Mouse (Mus musculus) intestine, embryonic 14.5 days (tissue): ENCODE results near the gene Cped1. TPM values are rescaled to one million over a fixed set of nuclear protein-coding genes. Genes with fewer than 3 reads are reported as not detected.
A peak's percentile ranks its signal among the peaks of the same experiment; 100 is the strongest.
"Not testable (repeated sequence)": the region's sequence is repeated elsewhere in the genome, so short reads cannot be mapped to it uniquely, and the experiment has no call there.

Experiments used
- ATAC-seq: fragments of 200-750 bp; cut with Nextera tagmentation; replicated peaks from 2 replicates; pipeline ENCODE4 v1.8.0; 2017; ENCODE audit warnings: low read depth, moderate number of reproducible peaks, moderate TSS enrichment, moderate library complexity; ENCODE audit not compliant: low FRiP score, low TSS enrichment
- DNase-seq: peaks from one replicate; pipeline ENCODE4 v3.0.0-alpha.2; 2018; ENCODE audit warnings: low spot score
- H3K27ac ChIP-seq: fragments of 300-500 bp; sonication (generic); 2 replicates; pipeline ENCODE4 v1.5.1; 2014; ENCODE audit warnings: low read depth, mild to moderate bottlenecking, control low read depth
- H3K27me3 ChIP-seq: fragments of 300-500 bp; sonication (generic); replicated peaks from 2 replicates; pipeline ENCODE4 v1.6.1; 2014; ENCODE audit warnings: low read length, control low read depth; ENCODE audit not compliant: control insufficient read depth, insufficient read depth
- H3K36me3 ChIP-seq: fragments of 300-500 bp; sonication (generic); 2 replicates; pipeline ENCODE4 v1.6.1; 2014; ENCODE audit warnings: low read length, control low read depth; ENCODE audit not compliant: control insufficient read depth, insufficient read depth
- H3K4me1 ChIP-seq: fragments of 300-500 bp; sonication (generic); replicated peaks from 2 replicates; pipeline ENCODE4 v1.6.1; 2014; ENCODE audit warnings: low read length, control low read depth, mixed read lengths; ENCODE audit not compliant: control insufficient read depth, insufficient read depth
- H3K4me2 ChIP-seq: fragments of 300-500 bp; sonication (generic); 2 replicates; pipeline ENCODE4 v1.6.1; 2014; ENCODE audit warnings: low read length
- H3K4me3 ChIP-seq: fragments of 300-500 bp; sonication (generic); 2 replicates; pipeline ENCODE4 v1.5.1; 2014; ENCODE audit warnings: low read depth, low read length, control low read depth, mixed read lengths
- H3K9ac ChIP-seq: fragments of 300-500 bp; sonication (generic); 2 replicates; pipeline ENCODE4 v1.6.1; 2014; ENCODE audit warnings: mild to moderate bottlenecking, low read length
- H3K9me3 ChIP-seq: fragments of 300-500 bp; sonication (generic); 2 replicates; pipeline ENCODE4 v1.6.1; 2016; ENCODE audit warnings: low read length, control low read depth; ENCODE audit not compliant: control insufficient read depth
- WGBS: fragments of 180-500 bp; shearing (Covaris S2); extraction: QIAGEN DNeasy Blood & Tissue Kit; methylation state at CpG from one replicate; pipeline ENCODE4 v1.1.7; 2014; 5-methylcytosine and 5-hydroxymethylcytosine counted together
- polyA plus RNA-seq: library from polyadenylated mRNA; unstranded; fragments of >200 nt; fragmentation: Nextera tagmentation; extraction: Ambion mirVana; gene quantifications from 2 replicates; pipeline ENCODE4 v1.2.1, GENCODE M21; 2014

Gene Cped1
- polyA plus RNA-seq, 1 experiment from 2014 or later = 35.5 TPM

- WGBS = 85% methylated on average over 6 of the region's 6 CpGs
- ATAC-seq = no peak
Measured at GRCm38 (mm10) chr6:22233517-22233916, 247.8 kb downstream of the Cped1 start.

GRCm38 (mm10) chr6:22235133-22235532 is 249.4 kb downstream of the Cped1 start:
- no peaks in the 10 kb centered on the region for H3K9me3 ChIP-seq
- no peak overlapping the region for H3K4me2 ChIP-seq
- 37% methylated on average over 6 of the region's 6 CpGs for WGBS
- no peaks in the 10 kb centered on the region for H3K36me3 ChIP-seq
- no peaks in the 10 kb centered on the region for H3K4me1 ChIP-seq
- ATAC-seq (no peak), DNase-seq (no peak)
- no peak overlapping the region for H3K4me3 ChIP-seq
- H3K27me3 ChIP-seq = no peaks in the 10 kb centered on the region
- no peak overlapping the region for H3K9ac ChIP-seq
- no peak overlapping the region for H3K27ac ChIP-seq

More at GRCm38 (mm10) chr6:22233517-22233916, 247.8 kb downstream of the Cped1 start:
- Histone ChIP-seq H3K4me2 (no peak overlapping the region), H3K4me1 (no peaks in the 10 kb centered on the region), H3K9ac (no peak overlapping the region), H3K36me3 (no peaks in the 10 kb centered on the region), H3K9me3 (no peaks in the 10 kb centered on the region), H3K4me3 (no peak overlapping the region), H3K27ac (no peak overlapping the region), H3K27me3 (no peaks in the 10 kb centered on the region)
- DNase-seq = no peak

DNA sequence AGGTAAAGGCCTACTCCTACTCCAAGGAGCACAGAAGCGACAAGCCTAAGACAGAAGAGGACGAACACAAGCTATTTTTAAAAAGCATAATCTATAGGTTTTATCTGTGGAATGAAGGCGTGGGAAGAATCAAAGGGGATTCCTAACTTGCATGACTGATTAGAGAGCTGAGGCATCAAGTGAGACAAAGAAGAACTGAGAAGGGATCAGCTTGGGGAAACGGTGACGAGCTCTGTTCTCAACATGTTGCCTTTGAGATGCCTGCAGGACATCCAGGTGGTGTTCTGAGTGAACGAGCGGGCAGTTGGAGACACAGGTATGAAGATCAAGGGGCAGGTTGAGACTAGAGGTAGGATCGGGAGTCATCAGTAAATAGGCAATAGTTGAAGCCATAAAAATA is 257.6 kb downstream of the Cped1 start:
- no peak for DNase-seq

DNA sequence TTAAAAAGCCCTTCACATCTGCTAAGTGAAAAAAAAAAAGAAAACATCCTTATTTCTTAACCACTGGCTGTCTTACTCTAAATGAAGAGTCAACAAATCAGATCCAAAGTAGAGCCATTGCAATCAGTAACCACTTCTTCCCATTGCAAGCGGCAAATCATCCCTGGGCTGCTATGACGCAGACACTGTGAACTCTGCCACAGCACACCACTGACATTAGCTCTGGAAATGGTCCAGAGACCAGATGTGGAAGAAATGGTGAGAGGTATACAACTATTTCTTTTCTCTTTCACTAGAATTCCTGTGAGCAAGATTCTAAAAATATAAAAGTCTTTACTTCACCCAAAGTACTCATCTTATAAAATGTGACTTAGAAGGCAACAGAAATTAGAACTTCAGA is 261.0 kb downstream of the Cped1 start:
- no peak for DNase-seq
- no peaks in the 10 kb centered on the region for H3K4me1 ChIP-seq
- no peaks in the 10 kb centered on the region for H3K27me3 ChIP-seq
- 79% methylated on average over 2 of the region's 2 CpGs for WGBS
- no peak for ATAC-seq
- H3K36me3 ChIP-seq = 0 out of 2 replicates have a peak, but pooled peaks cover 4% of the 10 kb centered on the region
- H3K27ac ChIP-seq = no peak overlapping the region
- no peak overlapping the region for H3K9ac ChIP-seq
- H3K4me3 ChIP-seq = no peak overlapping the region
- H3K9me3 ChIP-seq = no peaks in the 10 kb centered on the region
- H3K4me2 ChIP-seq = no peak overlapping the region

More for the DNA sequence above, 257.6 kb downstream of the Cped1 start:
- no peaks in the 10 kb centered on the region for H3K27me3 ChIP-seq
- H3K4me2 ChIP-seq = no peak overlapping the region
- no peak overlapping the region for H3K27ac ChIP-seq
- H3K4me3 ChIP-seq = no peak overlapping the region
- WGBS = 84% methylated on average over 8 of the region's 8 CpGs
- no peaks in the 10 kb centered on the region for H3K9me3 ChIP-seq
- ATAC-seq = no peak
- H3K4me1 ChIP-seq = no peaks in the 10 kb centered on the region
- no peak overlapping the region for H3K9ac ChIP-seq
- H3K36me3 ChIP-seq = 0 out of 2 replicates have a peak, but pooled peaks cover 7% of the 10 kb centered on the region

DNA sequence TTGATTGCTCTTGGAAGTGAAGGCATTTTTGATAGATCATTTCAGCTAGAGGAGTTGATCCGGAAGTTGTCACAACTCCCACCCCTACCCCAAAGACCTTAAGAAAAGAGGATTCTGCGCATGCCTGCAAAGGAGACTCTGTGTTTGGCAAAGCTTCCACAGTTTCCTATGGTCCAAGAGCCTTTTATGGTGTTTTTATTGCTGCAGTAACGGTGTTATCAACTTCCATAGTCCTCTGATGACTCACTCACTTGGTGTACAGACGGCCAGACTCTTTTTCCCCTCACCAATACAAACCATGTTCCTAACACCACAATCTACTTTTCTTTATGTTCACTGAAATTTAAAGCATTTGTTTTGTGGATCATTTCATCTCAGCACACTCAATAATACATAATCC is 273.1 kb downstream of the Cped1 start:
- peaks cover 8% of the 10 kb centered on the region; the same call in 1 of the 2 replicates for H3K36me3 ChIP-seq
- 58% methylated on average over 4 of the region's 4 CpGs for WGBS
- H3K9me3 ChIP-seq = no peaks in the 10 kb centered on the region
- no peak overlapping the region for H3K4me3 ChIP-seq
- H3K4me1 ChIP-seq = no peaks in the 10 kb centered on the region
- H3K27me3 ChIP-seq = no peaks in the 10 kb centered on the region
- no peak overlapping the region for H3K27ac ChIP-seq
- DNase-seq (no peak), ATAC-seq (peak; percentile 72)
- no peak overlapping the region for H3K4me2 ChIP-seq
- no peak overlapping the region for H3K9ac ChIP-seq

- ATAC-seq = no peak
- WGBS = 49% methylated on average over 4 of the region's 4 CpGs
- Histone ChIP-seq H3K36me3 (no peaks in the 10 kb centered on the region), H3K4me2 (no peak overlapping the region), H3K9ac (no peak overlapping the region), H3K9me3 (no peaks in the 10 kb centered on the region), H3K4me3 (no peak overlapping the region), H3K4me1 (no peaks in the 10 kb centered on the region), H3K27me3 (no peaks in the 10 kb centered on the region), H3K27ac (no peak overlapping the region)
- no peak for DNase-seq
Measured at GRCm38 (mm10) chr6:22262519-22262918, 276.8 kb downstream of the Cped1 start.

- not testable (repeated sequence) for DNase-seq, H3K27ac ChIP-seq, H3K9ac ChIP-seq, H3K4me1 ChIP-seq, ATAC-seq, H3K27me3 ChIP-seq, H3K4me3 ChIP-seq, H3K4me2 ChIP-seq, H3K9me3 ChIP-seq, H3K36me3 ChIP-seq
- 89% methylated on average over 8 of the region's 8 CpGs for WGBS
Measured at GRCm38 (mm10) chr6:22264094-22264493, 278.4 kb downstream of the Cped1 start.

- Histone ChIP-seq H3K36me3 (no peaks in the 10 kb centered on the region), H3K4me1 (no peaks in the 10 kb centered on the region), H3K9ac (no peak overlapping the region), H3K4me3 (no peak overlapping the region), H3K4me2 (no peak overlapping the region), H3K27me3 (no peaks in the 10 kb centered on the region), H3K9me3 (no peaks in the 10 kb centered on the region), H3K27ac (no peak overlapping the region)
- DNase-seq (no peak), ATAC-seq (no peak)
- WGBS = 76% methylated on average over 4 of the region's 4 CpGs
Measured at GRCm38 (mm10) chr6:22266018-22266417, 280.3 kb downstream of the Cped1 start.

DNA sequence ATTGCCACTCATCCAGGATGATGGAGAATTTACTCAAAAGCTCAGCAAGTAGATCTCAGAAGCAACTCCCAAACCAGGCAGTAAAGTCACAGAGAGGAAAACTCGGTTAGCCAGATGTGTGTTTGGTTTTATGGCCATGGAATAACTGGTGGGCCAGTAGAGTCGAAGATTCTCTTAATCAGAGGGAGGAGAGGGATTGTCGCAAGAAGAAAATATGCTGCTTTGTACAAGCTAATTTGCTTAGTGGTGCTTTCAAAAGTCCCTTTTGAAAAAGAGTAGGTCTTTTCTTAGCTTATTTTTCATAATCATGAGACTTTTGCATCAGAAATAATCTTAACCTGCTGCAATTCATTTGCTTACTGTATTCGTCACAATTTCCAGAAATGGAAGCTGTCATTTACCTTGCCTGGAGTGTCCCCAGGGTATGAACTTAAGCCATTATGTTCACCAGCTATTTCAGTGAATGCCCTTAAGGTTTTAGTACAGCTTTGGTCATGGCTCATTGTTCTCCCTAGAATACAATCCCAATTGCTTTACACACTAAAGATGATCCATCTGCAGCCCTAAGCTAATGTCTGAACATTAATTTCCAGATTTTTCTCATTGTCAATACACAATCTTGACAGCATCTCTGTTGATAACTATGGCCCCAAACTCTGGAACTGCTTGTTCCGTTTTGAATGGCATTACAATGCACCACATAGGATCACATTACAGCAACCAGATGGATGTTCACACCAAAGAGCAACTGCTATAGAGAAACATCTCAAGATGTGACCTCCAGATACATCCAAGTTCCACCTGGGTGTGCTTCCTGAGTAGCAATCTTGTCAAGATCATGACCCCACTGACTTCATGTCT is 282.3 kb downstream of the Cped1 start:
- no peaks in the 10 kb centered on the region for H3K4me1 ChIP-seq
- H3K4me2 ChIP-seq = no peak overlapping the region
- no peaks in the 10 kb centered on the region for H3K27me3 ChIP-seq
- no peak overlapping the region for H3K4me3 ChIP-seq
- H3K36me3 ChIP-seq = no peaks in the 10 kb centered on the region
- no peak overlapping the region for H3K9ac ChIP-seq
- ATAC-seq (no peak), DNase-seq (no peak)
- 74% methylated on average over 5 of the region's 5 CpGs for WGBS
- H3K9me3 ChIP-seq = no peaks in the 10 kb centered on the region
- no peak overlapping the region for H3K27ac ChIP-seq
